Mouse (Mus musculus): ENCODE data around the gene Arhgap45. TPM values are rescaled to one million over a fixed set of nuclear protein-coding genes. Genes with fewer than 3 reads are reported as not detected.
A peak's percentile ranks its signal among the peaks of the same experiment; 100 is the strongest.
"Not testable (repeated sequence)": the region's sequence is repeated elsewhere in the genome, so short reads cannot be mapped to it uniquely, and the experiment has no call there.

Gene Arhgap45
- total RNA-seq, 1 experiment from 2014 or later: 365 TPM

GRCm38 (mm10) chr10:80025044-80025347 is 8.5 kb downstream of the Arhgap45 start:
- ATAC-seq (replicated peaks; ENCODE audit: insufficient number of reproducible peaks, low FRiP score, low TSS enrichment, poor library complexity, severe bottlenecking): no peak

DNA sequence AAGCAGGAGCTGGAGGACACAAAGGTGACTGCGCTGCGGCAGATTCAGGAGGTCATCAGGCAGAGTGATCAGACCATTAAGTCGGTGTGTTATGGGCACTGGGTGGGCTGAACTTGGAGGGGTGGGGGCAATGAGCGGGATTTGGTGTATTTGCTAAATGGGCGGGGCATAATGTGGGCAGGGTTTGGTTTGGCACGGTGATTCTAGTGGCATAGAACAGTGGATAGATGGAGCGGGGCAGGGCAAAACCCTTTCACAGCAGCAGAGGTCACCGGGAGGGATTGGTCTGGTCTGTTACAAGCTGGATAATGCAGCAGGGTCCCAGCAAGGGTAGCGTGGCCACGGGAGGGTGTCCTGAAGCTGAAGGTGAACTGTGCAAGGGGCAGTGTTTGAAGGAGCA is 9.0 kb downstream of the Arhgap45 start:
- no peak for ATAC-seq (replicated peaks; ENCODE audit: insufficient number of reproducible peaks, low FRiP score, low TSS enrichment, poor library complexity, severe bottlenecking)

GRCm38 (mm10) chr10:80025889-80026288 is 9.4 kb downstream of the Arhgap45 start:
- ATAC-seq (replicated peaks; ENCODE audit: insufficient number of reproducible peaks, low FRiP score, low TSS enrichment, poor library complexity, severe bottlenecking): no peak

DNA sequence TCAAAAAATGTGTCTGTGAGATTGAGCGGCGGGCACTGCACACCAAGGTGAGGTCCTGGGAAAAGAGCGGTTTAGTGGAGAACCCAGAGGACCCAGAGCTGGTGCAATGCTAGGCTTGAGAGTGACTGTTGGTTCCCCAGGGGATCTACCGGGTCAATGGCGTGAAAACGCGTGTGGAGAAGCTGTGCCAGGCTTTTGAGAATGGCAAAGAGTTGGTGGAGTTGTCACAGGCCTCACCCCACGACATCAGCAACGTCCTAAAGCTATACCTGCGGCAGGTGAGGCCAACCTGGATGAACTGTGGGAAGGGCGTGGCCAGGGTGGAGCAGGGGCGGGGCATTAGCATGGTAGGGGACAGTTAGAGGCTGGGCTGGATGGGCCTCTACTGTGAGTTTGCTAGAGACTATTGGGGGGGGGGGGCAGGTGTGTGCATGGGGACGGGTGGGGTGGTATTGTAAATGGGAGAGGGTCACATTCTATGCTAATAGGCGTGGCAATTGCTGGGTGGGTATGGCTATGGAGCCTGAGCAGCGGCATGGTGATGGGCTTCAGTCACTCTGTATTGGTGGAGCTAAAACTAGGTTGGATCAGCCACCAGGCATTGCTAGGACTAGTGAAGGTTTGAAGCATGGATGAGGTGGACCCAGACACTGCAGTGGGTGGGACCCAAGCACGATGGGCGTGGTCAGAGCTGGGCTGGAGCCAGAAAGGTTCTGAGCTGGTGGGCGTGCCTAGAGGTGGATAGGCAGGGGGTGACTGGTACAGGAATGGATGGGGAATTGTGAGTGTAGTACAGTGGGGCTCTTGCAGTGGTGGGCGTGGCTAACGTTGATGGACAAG is 11.4 kb downstream of the Arhgap45 start:
- no peak for ATAC-seq (replicated peaks; ENCODE audit: insufficient number of reproducible peaks, low FRiP score, low TSS enrichment, poor library complexity, severe bottlenecking)

GRCm38 (mm10) chr10:80028521-80028846 is 12.0 kb downstream of the Arhgap45 start:
- ATAC-seq (replicated peaks; ENCODE audit: insufficient number of reproducible peaks, low FRiP score, low TSS enrichment, poor library complexity, severe bottlenecking): no peak

- ATAC-seq (replicated peaks; ENCODE audit: insufficient number of reproducible peaks, low FRiP score, low TSS enrichment, poor library complexity, severe bottlenecking): no peak
Measured at GRCm38 (mm10) chr10:80030191-80030590, 13.7 kb downstream of the Arhgap45 start.

DNA sequence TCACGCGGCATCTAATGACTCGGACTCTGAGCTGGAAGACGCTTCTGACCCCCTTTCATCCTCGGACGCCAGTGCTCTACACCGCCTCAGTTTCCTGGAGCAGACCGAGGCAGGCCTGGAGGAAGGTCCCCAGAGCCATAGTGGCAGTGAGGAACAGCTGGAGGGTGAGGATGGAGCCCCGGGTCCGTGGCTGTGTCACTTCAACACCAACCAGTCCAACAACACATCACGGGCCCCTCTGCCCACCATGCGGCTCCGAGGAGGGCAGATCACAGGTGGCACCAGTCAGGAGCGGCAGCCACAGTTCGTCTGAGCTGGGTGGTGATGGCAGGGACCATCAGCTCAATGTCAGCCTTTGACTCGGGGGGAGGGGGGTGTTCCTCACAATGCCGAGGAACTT is 14.3 kb downstream of the Arhgap45 start:
- ATAC-seq (replicated peaks; ENCODE audit: insufficient number of reproducible peaks, low FRiP score, low TSS enrichment, poor library complexity, severe bottlenecking): no peak

- ATAC-seq (replicated peaks; ENCODE audit: insufficient number of reproducible peaks, low FRiP score, low TSS enrichment, poor library complexity, severe bottlenecking): peak; percentile 59
Measured at GRCm38 (mm10) chr10:80032799-80033480, 16.5 kb downstream of the Arhgap45 start.

GRCm38 (mm10) chr10:80033511-80034391 is 17.3 kb downstream of the Arhgap45 start:
- peak; percentile 55 for ATAC-seq (replicated peaks; ENCODE audit: insufficient number of reproducible peaks, low FRiP score, low TSS enrichment, poor library complexity, severe bottlenecking)

- ATAC-seq (replicated peaks; ENCODE audit: insufficient number of reproducible peaks, low FRiP score, low TSS enrichment, poor library complexity, severe bottlenecking): no peak
Measured at GRCm38 (mm10) chr10:80035148-80035547, 18.7 kb downstream of the Arhgap45 start.

- no peak for ATAC-seq (replicated peaks; ENCODE audit: insufficient number of reproducible peaks, low FRiP score, low TSS enrichment, poor library complexity, severe bottlenecking)
Measured at GRCm38 (mm10) chr10:80035686-80036085, 19.2 kb downstream of the Arhgap45 start.

DNA sequence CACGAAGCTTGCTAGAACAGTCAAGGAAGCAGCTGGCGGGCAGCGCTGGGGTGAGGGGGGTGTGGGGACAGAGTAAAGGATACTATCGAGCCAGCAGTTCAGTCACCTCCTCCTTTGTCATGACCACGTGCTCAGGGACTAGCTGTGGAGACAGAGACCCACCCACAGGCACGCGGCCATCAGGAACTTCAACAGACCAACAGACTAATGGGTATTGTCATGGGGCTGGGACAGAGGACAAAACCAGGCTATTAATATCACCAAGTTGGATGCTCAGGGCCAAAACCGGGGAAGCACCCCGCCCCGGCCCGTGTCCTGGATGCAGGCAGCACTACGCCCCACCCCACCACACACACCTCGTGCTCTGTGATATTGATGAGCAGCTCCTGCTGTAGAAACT is 20.4 kb downstream of the Arhgap45 start:
- ATAC-seq (replicated peaks; ENCODE audit: insufficient number of reproducible peaks, low FRiP score, low TSS enrichment, poor library complexity, severe bottlenecking): no peak

- ATAC-seq (replicated peaks; ENCODE audit: insufficient number of reproducible peaks, low FRiP score, low TSS enrichment, poor library complexity, severe bottlenecking): peak; percentile 87
Measured at GRCm38 (mm10) chr10:80039559-80039979, 23.1 kb downstream of the Arhgap45 start, which contains the start of gene Polr2e. Polr2e (minus strand) TSS chr10:80039795.

- not testable (repeated sequence) for ATAC-seq (replicated peaks; ENCODE audit: insufficient number of reproducible peaks, low FRiP score, low TSS enrichment, poor library complexity, severe bottlenecking)
Measured at GRCm38 (mm10) chr10:80041409-80042060, 25.1 kb downstream of the Arhgap45 start.

DNA sequence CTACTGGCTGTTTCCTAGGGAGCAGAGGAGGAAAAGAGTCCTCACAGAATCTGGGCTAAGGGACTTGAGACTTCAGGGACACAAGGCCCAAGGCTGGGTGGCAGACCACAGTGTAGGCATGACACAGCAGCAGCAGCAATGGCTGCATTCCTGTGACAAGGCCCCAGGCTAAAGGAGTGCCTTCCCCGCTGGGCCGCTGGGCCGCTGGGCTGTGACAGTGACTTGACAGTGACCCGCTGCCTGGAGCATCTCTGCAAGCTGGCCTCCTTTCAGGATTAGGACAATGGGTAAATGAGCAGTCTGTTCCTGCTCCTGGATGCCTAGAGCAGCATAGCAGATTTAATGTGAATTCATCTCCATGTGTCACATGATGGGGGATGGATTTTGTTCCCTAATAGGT is 27.6 kb downstream of the Arhgap45 start:
- no peak for ATAC-seq (replicated peaks; ENCODE audit: insufficient number of reproducible peaks, low FRiP score, low TSS enrichment, poor library complexity, severe bottlenecking)

DNA sequence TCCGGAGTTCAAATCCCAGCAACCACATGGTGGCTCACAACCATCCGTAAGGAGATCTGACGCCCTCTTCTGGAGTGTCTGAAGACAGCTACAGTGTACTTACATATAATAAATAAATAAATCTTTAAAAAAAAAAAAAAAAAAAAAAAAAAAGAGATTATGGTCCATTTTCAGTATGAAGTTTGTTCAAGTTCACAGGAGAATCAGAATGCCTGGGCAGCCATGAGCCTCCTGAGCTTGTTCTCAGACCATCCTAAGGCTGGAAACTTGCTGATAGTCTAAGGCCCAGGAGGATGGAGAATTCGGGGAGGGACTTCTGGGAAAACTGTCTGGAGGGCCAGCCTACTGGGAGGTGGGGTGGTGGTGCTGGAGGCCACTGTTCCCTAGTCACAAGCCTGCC is 28.9 kb downstream of the Arhgap45 start:
- ATAC-seq (replicated peaks; ENCODE audit: insufficient number of reproducible peaks, low FRiP score, low TSS enrichment, poor library complexity, severe bottlenecking): not testable (repeated sequence)

GRCm38 (mm10) chr10:80045766-80046165 is 29.3 kb downstream of the Arhgap45 start:
- no peak for ATAC-seq (replicated peaks; ENCODE audit: insufficient number of reproducible peaks, low FRiP score, low TSS enrichment, poor library complexity, severe bottlenecking)

GRCm38 (mm10) chr10:80047041-80047565 is 30.6 kb downstream of the Arhgap45 start, which contains the start of gene Gpx4:
Gpx4 (plus strand) TSS chr10:80047166.
- ATAC-seq (replicated peaks; ENCODE audit: insufficient number of reproducible peaks, low FRiP score, low TSS enrichment, poor library complexity, severe bottlenecking): no peak

DNA sequence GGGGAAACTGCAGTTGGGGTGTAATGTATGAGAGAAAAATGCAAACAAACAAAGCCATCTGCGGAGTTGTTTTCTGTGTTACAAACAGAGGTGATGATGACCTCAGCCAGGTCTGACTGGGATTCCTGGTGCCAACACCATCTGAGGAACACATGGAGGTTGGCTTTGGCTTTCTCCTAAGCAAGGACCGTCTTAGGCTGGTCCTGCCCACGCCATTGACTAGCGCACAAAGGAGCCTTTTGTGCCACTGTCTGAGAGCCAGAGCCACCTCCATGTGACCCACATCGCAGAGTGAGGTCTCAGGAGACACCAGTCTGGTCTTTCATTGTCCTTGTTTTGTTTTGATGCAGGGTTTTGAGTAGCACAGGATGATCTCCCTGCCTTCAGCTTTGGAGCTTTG is 31.9 kb downstream of the Arhgap45 start:
- no peak for ATAC-seq (replicated peaks; ENCODE audit: insufficient number of reproducible peaks, low FRiP score, low TSS enrichment, poor library complexity, severe bottlenecking)
